Mouse (Mus musculus): ENCODE measurements around the gene Cnnm1. TPM values are rescaled to one million over a fixed set of nuclear protein-coding genes. Genes with fewer than 3 reads are reported as not detected.

Cnnm1 gene
- polyA plus RNA-seq, 1 experiment from 2014 or later: not detected

DNA sequence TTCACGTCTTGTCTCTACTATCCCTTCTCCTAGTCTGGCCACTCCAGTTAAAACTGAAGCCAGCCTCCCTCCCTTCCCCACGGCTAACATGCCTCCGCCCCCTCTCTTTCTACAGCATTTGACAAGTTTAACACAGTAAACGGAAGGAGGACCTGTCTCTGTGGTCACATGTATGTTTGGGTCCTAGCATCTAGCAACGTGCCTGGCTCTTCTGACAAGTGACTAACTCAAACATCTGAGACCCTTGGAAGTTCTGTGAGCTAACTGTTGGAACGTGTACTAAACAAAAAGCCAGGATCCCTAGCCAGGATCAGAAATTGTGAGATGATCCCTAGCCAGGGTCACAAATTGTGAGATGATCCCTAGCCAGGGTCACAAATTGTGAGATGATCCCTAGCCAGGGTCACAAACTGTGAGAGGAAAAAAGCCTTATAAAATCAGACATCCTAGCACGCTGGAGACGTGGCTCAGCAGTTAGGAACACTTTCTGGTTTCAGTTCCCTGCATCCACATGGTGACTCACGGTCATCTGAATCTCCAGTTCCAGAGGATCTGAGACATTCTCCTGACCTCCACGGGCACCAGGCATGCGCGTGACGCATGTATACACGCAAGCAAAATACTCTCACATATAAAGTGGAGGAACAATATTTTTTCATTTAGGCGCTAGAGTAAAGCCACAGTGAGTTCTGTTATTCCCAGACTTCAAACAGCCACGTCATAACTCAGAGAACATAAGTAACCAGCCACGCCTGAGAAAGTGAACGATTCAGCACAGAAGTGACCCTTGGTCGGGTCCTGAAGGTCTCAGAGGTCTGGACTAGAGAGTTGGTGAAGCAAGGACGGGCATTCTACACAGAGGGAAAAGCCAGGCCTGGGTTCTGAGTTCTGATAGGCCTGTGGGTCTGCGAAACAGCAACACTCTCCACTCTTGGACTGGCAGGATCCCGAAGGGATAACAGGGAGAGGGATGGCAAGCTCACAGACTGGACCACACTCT, 71.7 kb downstream of the Cnnm1 start:
- 46% methylated on average over 22 of the region's 22 CpGs for WGBS (ENCODE audit: missing documents)
- Histone ChIP-seq H3K36me3 (ENCODE audit: inconsistent target) (peaks cover 49% of the 10 kb centered on the region), H3K27ac (peak overlapping the region; percentile 97), H3K79me2 (ENCODE audit: inconsistent target) (peaks cover 85% of the 10 kb centered on the region), H3K4me3 (ENCODE audit: inconsistent target) (no peak overlapping the region)

DNA sequence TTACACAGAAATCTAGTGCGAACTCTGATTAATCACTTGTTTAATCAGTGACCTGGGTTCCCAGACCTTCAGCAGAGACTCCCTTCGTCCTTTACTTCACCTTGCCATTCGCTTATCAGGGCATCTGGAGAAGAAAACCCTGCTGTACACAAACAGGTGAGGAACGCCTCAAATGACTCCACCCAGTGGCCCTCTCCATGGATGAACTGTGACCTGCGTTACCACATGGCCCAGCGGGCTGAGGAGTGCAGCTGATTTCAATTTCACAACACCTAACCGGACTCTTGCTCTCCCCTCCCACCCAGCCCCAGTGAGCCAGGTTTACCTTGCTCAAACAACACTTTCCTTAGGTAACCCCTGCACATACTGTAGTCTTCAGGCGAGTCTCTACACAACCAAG, 73.6 kb downstream of the Cnnm1 start:
- Histone ChIP-seq H3K27ac (no peak overlapping the region), H3K4me3 (ENCODE audit: inconsistent target) (no peak overlapping the region), H3K36me3 (ENCODE audit: inconsistent target) (peaks cover 42% of the 10 kb centered on the region), H3K79me2 (ENCODE audit: inconsistent target) (peaks cover 88% of the 10 kb centered on the region)
- 97% methylated on average over 8 of the region's 8 CpGs for WGBS (ENCODE audit: missing documents)

DNA sequence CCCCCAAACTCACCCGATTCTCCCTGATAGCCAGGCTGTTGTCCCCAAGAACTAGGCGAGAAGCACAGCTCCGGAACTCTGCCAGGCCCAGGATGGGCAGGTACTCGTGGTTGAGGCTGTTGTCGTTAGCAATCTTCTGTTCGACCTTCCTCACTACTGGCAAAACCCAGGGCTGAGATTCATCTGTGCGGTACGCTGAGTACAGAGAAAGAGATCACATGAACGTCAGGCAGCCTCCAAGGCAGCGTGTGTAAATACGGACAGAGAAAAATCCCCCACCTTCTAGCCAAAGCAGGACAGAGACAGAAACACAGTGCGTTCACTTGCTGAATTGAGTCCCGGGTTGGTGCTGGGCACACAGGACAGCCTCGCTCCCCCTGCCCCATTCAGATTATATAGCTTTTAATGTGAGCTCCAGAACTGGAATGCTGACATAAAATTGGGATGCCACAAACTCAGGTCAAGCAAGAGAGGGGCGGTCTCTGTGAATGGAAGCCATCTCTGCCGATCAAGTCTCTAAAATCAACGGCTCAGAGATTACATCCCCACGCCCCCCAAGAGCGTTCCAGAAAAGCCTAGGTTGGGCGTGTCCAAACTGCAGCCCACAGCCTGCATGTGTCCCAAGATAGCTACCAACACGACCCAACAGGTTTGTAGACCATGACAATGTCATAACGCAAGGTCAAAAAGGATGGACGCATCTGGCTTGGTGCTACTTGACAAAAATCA, 75.6 kb downstream of the Cnnm1 start:
- no peak overlapping the region for H3K4me3 ChIP-seq (ENCODE audit: inconsistent target)
- WGBS (ENCODE audit: missing documents): 96% methylated on average over 23 of the region's 23 CpGs
- H3K36me3 ChIP-seq (ENCODE audit: inconsistent target): peaks cover 35% of the 10 kb centered on the region
- H3K27ac ChIP-seq: no peak overlapping the region
- peaks cover 88% of the 10 kb centered on the region for H3K79me2 ChIP-seq (ENCODE audit: inconsistent target)

DNA sequence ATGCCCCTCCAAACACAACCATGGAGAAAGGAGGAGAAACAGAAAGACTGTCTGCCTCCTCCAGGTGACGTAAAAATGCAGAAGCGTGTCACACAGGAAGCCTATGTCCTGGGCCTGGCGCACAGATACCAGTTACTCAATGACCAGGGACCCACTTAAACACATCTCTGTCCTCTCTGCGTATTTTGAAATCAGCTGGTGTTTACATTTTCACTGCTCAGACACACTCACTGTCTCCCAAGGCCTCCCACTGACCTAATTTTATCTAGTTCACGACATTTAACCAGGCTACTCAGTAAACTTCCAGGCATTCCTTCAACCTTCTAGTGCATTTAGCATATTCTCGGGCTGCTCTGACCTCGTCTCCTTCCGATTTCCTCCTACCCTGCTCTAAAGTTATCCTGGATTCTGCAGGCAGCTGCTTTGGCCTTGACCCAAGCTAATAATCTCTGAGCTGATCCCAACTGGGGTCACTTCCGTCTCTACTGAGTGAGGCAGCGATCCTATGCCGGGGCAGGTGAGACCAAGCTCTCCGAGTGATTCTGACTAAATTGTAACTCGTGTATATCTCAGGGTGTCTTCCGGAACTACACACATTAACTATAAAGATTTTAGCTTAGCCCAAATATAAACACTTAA, 76.3 kb downstream of the Cnnm1 start:
- no peak overlapping the region for H3K27ac ChIP-seq
- peaks cover 89% of the 10 kb centered on the region for H3K79me2 ChIP-seq (ENCODE audit: inconsistent target)
- no peak overlapping the region for H3K4me3 ChIP-seq (ENCODE audit: inconsistent target)
- 93% methylated on average over 14 of the region's 14 CpGs for WGBS (ENCODE audit: missing documents)
- H3K36me3 ChIP-seq (ENCODE audit: inconsistent target): peaks cover 35% of the 10 kb centered on the region

DNA sequence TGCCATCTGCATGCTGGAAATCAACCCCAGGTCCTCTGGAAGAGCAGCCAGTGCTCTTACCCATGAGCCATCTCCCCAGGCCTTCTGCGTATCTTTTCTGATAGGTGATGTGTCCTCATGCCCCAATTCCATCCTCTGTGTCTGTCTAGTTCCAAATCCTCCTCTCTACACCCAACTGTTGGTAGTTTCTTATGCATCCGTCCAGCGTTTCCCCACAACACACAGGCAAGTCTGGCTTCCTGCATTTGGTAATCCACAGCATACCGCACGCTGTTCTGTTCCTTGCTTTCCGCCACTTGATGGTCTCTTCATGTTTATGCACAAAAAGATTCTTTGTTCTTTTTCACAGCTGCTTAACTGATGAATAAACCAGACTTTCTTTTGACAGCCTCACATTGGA, 77.1 kb downstream of the Cnnm1 start:
- Histone ChIP-seq H3K36me3 (ENCODE audit: inconsistent target) (peaks cover 35% of the 10 kb centered on the region), H3K4me3 (ENCODE audit: inconsistent target) (no peak overlapping the region), H3K27ac (no peak overlapping the region)

DNA sequence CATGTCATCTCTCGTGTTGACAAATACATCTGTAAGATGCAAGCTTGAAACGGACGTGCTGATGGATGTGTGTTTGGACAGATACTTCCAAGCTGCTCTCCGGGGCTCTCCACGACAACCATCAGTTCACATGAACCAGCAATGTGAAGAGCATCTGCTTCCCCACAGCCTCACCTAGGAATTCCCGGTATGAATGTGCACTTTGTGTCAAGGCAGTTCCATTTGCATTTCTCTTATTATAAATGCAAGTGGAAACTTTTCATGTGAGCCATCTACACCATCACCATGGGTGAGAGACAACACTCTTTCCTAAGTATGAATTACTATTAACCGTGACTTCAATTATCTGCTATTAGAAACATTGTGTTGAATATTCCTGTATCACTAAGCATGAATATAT, 77.6 kb downstream of the Cnnm1 start:
- H3K27ac ChIP-seq: no peak overlapping the region
- H3K4me3 ChIP-seq (ENCODE audit: inconsistent target): no peak overlapping the region
- over 99% methylated on average over 7 of the region's 7 CpGs for WGBS (ENCODE audit: missing documents)
- peaks cover 35% of the 10 kb centered on the region for H3K36me3 ChIP-seq (ENCODE audit: inconsistent target)
- peaks cover 100% of the 10 kb centered on the region for H3K79me2 ChIP-seq (ENCODE audit: inconsistent target)

More for the DNA sequence above, 77.1 kb downstream of the Cnnm1 start:
- H3K79me2 ChIP-seq (ENCODE audit: inconsistent target): peaks cover 97% of the 10 kb centered on the region
- 90% methylated on average over 6 of the region's 6 CpGs for WGBS (ENCODE audit: missing documents)

DNA sequence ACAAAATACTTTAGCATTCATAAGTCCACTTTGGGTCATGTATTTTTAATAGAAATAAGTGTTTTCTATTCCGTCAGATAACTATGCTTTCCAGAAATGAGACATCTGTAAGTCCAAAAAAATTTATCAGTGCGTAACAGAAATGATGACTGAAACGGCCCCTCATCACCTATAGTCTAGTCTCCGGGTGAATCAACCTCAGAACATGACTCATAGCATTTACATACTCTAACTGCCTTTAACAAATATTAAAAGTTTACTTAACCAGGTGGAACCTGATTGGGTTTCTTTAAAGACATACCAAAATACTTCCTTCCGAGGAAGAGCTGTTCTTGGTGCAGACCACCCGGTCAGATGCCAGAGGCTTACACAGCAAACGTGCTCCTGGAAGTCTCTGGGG, 78.0 kb downstream of the Cnnm1 start:
- Histone ChIP-seq H3K27ac (no peak overlapping the region), H3K4me3 (ENCODE audit: inconsistent target) (no peak overlapping the region), H3K36me3 (ENCODE audit: inconsistent target) (peaks cover 35% of the 10 kb centered on the region)

DNA sequence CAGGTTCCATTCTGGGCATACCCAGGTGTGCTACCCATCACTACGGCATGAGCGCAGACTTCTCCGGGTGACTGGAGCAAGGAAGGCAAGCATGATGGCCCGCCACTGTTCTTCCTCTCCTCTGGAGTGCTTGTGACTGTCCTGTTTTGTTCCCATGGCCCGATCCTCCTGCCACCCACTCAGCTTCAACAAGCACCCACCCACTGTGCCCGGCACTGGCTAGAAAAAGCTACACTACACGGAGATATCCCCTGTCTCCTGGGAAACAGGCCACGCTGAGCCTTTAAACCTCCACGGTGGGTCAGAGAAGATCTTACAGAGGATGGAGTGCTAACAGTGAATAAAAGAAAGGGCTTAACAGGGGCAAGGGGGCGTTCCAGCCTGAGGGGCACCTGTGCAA, 79.0 kb downstream of the Cnnm1 start:
- peaks cover 32% of the 10 kb centered on the region for H3K36me3 ChIP-seq (ENCODE audit: inconsistent target)
- whole genome bisulfite sequencing (ENCODE audit: missing documents): 97% methylated on average over 10 of the region's 10 CpGs
- peaks cover 97% of the 10 kb centered on the region for H3K79me2 ChIP-seq (ENCODE audit: inconsistent target)
- no peak overlapping the region for H3K4me3 ChIP-seq (ENCODE audit: inconsistent target)
- peak overlapping the region; percentile 62; the same call in 1 of the 2 replicates for H3K27ac ChIP-seq

More for the DNA sequence above, 78.0 kb downstream of the Cnnm1 start:
- WGBS (ENCODE audit: missing documents): 92% methylated on average over 7 of the region's 7 CpGs
- peaks cover 100% of the 10 kb centered on the region for H3K79me2 ChIP-seq (ENCODE audit: inconsistent target)

DNA sequence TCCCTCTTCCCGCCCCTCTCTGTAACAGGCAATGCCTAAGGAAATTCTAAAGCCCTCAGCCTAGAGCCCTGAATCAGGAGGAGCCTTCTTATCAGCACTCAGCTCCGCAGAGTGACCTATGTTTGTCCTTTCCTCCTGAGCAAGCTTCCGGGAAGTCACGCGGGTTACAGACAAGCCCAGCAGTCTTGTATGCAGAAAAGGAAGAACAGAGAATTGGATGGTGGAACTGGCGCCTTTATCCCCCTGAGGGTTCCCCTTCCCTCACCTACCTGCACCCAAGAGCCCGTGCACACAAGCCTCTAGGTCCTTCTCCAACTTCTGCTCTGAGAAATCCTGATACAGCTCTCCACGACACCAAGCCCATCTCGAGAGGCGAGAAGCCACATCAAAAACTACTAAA, 80.2 kb downstream of the Cnnm1 start:
- H3K79me2 ChIP-seq (ENCODE audit: inconsistent target): peaks cover 86% of the 10 kb centered on the region
- H3K4me3 ChIP-seq (ENCODE audit: inconsistent target): no peak overlapping the region
- H3K36me3 ChIP-seq (ENCODE audit: inconsistent target): peaks cover 21% of the 10 kb centered on the region
- WGBS (ENCODE audit: missing documents): 27% methylated on average over 9 of the region's 10 CpGs
- H3K27ac ChIP-seq: peak overlapping the region; percentile 62

DNA sequence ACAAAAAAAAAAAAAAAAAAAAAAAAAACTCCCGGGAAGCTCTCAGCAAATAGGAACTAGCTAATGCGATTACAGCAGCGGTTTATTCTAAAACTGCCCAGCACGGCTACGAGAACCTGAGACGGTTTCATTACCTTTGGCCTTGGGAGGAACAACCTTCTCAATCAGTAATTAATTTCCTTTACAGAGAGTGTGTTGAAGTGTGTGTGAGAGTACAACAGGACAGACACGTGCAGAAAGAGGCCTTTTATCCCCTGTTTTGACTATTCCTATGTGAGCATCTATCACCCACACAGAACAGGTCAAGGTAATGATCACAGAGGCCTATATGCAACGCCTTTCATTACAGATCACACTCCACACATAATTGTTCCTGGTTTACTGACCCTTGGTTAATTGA, 81.1 kb downstream of the Cnnm1 start:
- Histone ChIP-seq H3K27ac (peak overlapping the region; percentile 62; the same call in 1 of the 2 replicates), H3K4me3 (ENCODE audit: inconsistent target) (no peak overlapping the region), H3K79me2 (ENCODE audit: inconsistent target) (peaks cover 77% of the 10 kb centered on the region), H3K36me3 (ENCODE audit: inconsistent target) (peaks cover 11% of the 10 kb centered on the region; the same call in 1 of the 2 replicates)
- WGBS (ENCODE audit: missing documents): 77% methylated on average over 8 of the region's 8 CpGs

DNA sequence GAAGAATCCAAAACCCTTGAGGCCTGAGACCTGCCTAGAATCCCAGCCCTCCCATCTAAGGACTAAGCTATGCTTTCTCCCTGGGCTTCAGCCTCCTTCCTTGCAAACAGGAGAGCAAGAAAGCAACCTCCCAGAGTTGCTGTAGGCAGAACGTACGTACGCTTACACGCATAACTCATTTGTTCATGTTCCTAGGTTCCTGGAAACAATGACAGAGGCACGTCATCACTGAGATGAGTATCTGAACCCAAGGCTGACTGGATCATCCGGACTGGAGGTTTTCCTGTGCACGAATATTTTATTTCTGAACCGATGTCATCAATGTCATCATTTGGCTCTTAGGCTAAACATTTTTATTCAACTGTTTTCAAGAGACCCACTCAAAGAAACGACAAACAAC, 81.8 kb downstream of the Cnnm1 start:
- H3K4me3 ChIP-seq (ENCODE audit: inconsistent target): no peak overlapping the region

DNA sequence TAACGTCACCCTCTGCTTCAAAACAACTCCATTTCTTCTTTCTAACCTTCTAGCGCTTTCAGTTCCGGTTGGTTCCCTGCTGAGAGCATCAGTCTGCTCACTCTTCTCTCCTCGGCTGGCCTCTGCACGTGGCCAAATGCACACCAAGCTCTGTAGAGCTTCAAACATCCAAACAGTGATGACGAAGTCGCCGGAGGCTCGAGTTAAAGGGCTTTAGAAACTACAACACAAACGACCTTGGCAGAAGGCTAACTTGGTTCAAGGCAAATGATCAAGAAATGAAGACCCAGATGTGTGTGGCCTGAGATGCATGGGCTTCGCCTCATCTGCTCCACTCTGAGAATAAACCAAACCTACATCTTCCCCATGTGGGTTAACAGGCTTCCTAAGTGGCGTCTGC, 83.3 kb downstream of the Cnnm1 start:
- H3K4me3 ChIP-seq (ENCODE audit: inconsistent target): peak overlapping the region; percentile 97
- 6% methylated on average over 12 of the region's 12 CpGs for WGBS (ENCODE audit: missing documents)
- H3K79me2 ChIP-seq (ENCODE audit: inconsistent target): peaks cover 55% of the 10 kb centered on the region
- peak overlapping the region; percentile 66 for H3K27ac ChIP-seq
- H3K36me3 ChIP-seq (ENCODE audit: inconsistent target): no peaks in the 10 kb centered on the region

More for the DNA sequence above, 81.8 kb downstream of the Cnnm1 start:
- no peak overlapping the region for H3K27ac ChIP-seq
- 95% methylated on average over 9 of the region's 9 CpGs for WGBS (ENCODE audit: missing documents)
- peaks cover 70% of the 10 kb centered on the region for H3K79me2 ChIP-seq (ENCODE audit: inconsistent target)
- peaks cover 9% of the 10 kb centered on the region; the same call in 1 of the 2 replicates for H3K36me3 ChIP-seq (ENCODE audit: inconsistent target)

DNA sequence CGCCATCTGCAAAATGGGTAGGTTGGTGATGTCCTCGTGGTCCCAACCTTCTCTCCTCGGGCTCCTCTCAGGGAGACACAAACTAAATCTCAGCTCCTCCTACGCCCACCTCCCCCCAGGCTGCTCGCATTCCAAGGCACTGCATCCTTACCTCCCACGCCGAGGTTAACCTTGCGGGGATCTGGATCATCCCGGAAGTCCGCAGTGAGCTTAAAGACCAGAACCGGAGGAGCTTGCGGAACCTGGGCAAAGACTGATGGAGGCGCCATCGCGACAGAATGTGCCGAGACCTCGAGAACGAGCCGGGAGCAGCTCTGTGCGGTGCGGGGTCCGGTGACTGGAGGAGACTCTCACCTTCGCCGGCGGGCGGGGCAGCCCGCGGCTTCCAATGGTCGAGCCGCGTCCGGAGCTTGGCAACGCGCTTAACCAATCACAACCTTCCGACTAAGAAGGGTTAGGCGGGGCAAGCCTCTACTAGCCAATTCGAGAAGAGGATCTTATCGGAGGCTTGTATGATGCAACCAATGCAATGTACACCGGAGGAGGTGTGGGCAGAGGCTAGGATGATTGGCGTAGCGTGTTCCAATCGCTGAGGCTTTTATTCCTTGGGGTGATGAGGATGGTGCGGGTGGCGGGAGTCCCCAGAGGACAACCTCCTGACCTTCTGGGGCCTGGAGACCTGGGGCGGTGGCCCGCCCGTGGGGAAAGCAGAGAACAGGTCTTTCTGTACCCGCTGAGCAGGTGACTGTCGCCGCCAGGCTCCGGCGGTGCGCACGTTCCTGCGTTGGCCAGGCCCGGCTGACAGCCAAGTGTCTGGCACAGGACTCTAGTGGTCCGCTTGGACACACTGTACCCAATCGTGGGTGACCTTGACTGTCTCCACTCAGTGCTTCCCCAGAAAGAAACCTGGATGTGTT, 84.2 kb downstream of the Cnnm1 start, which contains the start of gene Got1:
Gene Got1 (minus strand): TSS at position 419 of the 917 bp plus-strand sequence.
- peaks cover 46% of the 10 kb centered on the region for H3K79me2 ChIP-seq (ENCODE audit: inconsistent target)
- under 1% methylated on average over 56 of the region's 58 CpGs for WGBS (ENCODE audit: missing documents)
- H3K36me3 ChIP-seq (ENCODE audit: inconsistent target): no peaks in the 10 kb centered on the region

More for the DNA sequence above, 84.2 kb downstream of the Cnnm1 start, which contains the start of gene Got1:
- Histone ChIP-seq H3K4me3 (ENCODE audit: inconsistent target) (peak within 1 kb of the TSS; percentile 97), H3K27ac (peak within 1 kb of the TSS; percentile 66)
